Mouse (Mus musculus) myocyte (in vitro differentiated cells): ENCODE data around the gene Topaz1. TPM values are rescaled to one million over a fixed set of nuclear protein-coding genes. Genes with fewer than 3 reads are reported as not detected.
A peak's percentile ranks its signal among the peaks of the same experiment; 100 is the strongest.

Experiments
- H3K27me3 ChIP-seq: one replicate; pipeline ENCODE4 v1.6.1; 2011; ENCODE audit not compliant: control insufficient read depth, insufficient read depth, insufficient read length
- H3K36me3 ChIP-seq: one replicate; pipeline ENCODE4 v1.6.1; 2011; ENCODE audit not compliant: control insufficient read depth, insufficient read depth
- H3K4me2 ChIP-seq: one replicate; pipeline ENCODE4 v1.6.1; 2011; ENCODE audit warnings: low read depth, control low read depth
- H3K4me3 ChIP-seq: one replicate; pipeline ENCODE4 v1.5.1; 2011; ENCODE audit warnings: mild to moderate bottlenecking, control low read depth, moderate library complexity
- H3K79me2 ChIP-seq: one replicate; pipeline ENCODE4 v1.6.1; 2011; ENCODE audit not compliant: control insufficient read depth, insufficient read depth
- H3ac ChIP-seq: one replicate; pipeline ENCODE4 v1.6.1; 2011; ENCODE audit not compliant: control insufficient read depth, insufficient read length
- CEBPB ChIP-seq: IDR thresholded peaks from 2 replicates; pipeline ENCODE4 v1.6.1; 2011; ENCODE audit warnings: mild to moderate bottlenecking, moderate library complexity; ENCODE audit not compliant: poor library complexity, insufficient read depth, severe bottlenecking
- E2F4 ChIP-seq: IDR thresholded peaks from one replicate; pipeline ENCODE4 v1.6.1; 2011; ENCODE audit warnings: mild to moderate bottlenecking, control low read depth, moderate library complexity; ENCODE audit not compliant: insufficient read depth
- MAX ChIP-seq: IDR thresholded peaks from one replicate; pipeline ENCODE4 v1.6.1; 2011; ENCODE audit warnings: low read depth, mild to moderate bottlenecking, control low read depth
- MYOD1 ChIP-seq, 3 experiments: IDR thresholded peaks; one replicate each; pipeline ENCODE4 v1.6.1; 2011; ENCODE audit warnings: control low read depth in 2 of 3, low read depth in 2 of 3, mild to moderate bottlenecking in 2 of 3, moderate library complexity in 1 of 3; ENCODE audit not compliant: insufficient read length in 2 of 3, control insufficient read depth in 1 of 3
- MYOG ChIP-seq, 3 experiments: IDR thresholded peaks; one replicate each; pipeline ENCODE4 v1.6.1; 2011; ENCODE audit warnings: control low read depth in 2 of 3, low read depth in 2 of 3, mild to moderate bottlenecking in 2 of 3; ENCODE audit not compliant: insufficient read length in 2 of 3, control insufficient read depth in 1 of 3, insufficient read depth in 1 of 3
- POLR2A ChIP-seq: IDR thresholded peaks from one replicate; pipeline ENCODE4 v1.6.1; 2011; ENCODE audit warnings: low read depth, mild to moderate bottlenecking, control low read depth, moderate library complexity; ENCODE audit not compliant: insufficient read length
- POLR2AphosphoS2 ChIP-seq: IDR thresholded peaks from one replicate; pipeline ENCODE4 v1.6.1; 2011; ENCODE audit warnings: low read depth, control low read depth; ENCODE audit not compliant: insufficient read length
- REST ChIP-seq: IDR thresholded peaks from one replicate; pipeline ENCODE4 v1.6.1; 2011; ENCODE audit warnings: mild to moderate bottlenecking, control low read depth, moderate library complexity; ENCODE audit not compliant: insufficient read depth, insufficient read length
- SRF ChIP-seq: IDR thresholded peaks from one replicate; pipeline ENCODE4 v1.6.1; 2011; ENCODE audit warnings: low read depth; ENCODE audit not compliant: control insufficient read depth, insufficient read length
- TCF12 ChIP-seq: IDR thresholded peaks from one replicate; pipeline ENCODE4 v1.6.1; 2011; ENCODE audit warnings: mild to moderate bottlenecking, control low read depth; ENCODE audit not compliant: poor library complexity, insufficient read depth, severe bottlenecking
- TCF3 ChIP-seq: IDR thresholded peaks from one replicate; pipeline ENCODE4 v1.6.1; 2011; ENCODE audit warnings: low read depth, control low read depth; ENCODE audit not compliant: insufficient read length
- USF1 ChIP-seq: IDR thresholded peaks from one replicate; pipeline ENCODE4 v1.6.1; 2011; ENCODE audit warnings: low read depth, mild to moderate bottlenecking, control low read depth, moderate library complexity
- polyA plus RNA-seq: library from polyadenylated mRNA; unstranded; fragments of >200 nt; fragmentation: generic; extraction: Trizol; gene quantifications from one replicate; pipeline ENCODE4 v1.2.1, GENCODE M21; 2012; ENCODE audit warnings: missing spikeins

The Topaz1 gene
- polyA plus RNA-seq, 1 experiment: not detected

DNA sequence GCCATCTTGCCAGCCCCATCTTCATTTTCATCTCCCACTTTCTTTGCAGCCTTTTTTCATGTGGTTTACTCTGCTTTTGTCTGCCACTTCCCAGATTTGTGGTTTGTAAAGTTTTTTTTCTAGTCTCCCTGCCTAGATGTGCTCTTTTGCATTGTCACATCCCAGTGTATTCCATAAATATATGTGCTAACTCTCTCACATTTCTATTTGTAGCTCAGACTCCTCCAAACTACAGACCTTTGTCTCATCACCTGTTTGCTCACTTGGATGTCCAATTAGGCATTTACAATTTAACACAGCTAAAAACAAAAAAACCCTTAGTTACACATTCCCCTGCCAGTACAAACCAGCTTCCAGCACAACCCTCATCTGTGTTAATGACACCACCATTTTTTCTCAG lies 13.0 kb downstream of the Topaz1 start:
- TF ChIP-seq POLR2AphosphoS2 (no peak), E2F4 (no peak), POLR2A (no peak), CEBPB (no peak), USF1 (no peak), SRF (no peak), MAX (no peak), REST (no peak), MYOD1 (IDR thresholded peaks at IDR 0.05; ENCODE audit: control insufficient read depth in 1 of 3, insufficient read length in 2 of 3, low read depth in 2 of 3) (no peak), TCF12 (no peak), TCF3 (no peak), MYOG (IDR thresholded peaks at IDR 0.05; ENCODE audit: control insufficient read depth in 1 of 3, insufficient read depth in 1 of 3, insufficient read length in 2 of 3, low read depth in 2 of 3) (no peak)
- Histone ChIP-seq H3ac (no peak overlapping the region), H3K4me3 (no peak overlapping the region), H3K4me2 (no peak overlapping the region), H3K36me3 (no peaks in the 10 kb centered on the region), H3K27me3 (no peaks in the 10 kb centered on the region), H3K79me2 (no peaks in the 10 kb centered on the region)

DNA sequence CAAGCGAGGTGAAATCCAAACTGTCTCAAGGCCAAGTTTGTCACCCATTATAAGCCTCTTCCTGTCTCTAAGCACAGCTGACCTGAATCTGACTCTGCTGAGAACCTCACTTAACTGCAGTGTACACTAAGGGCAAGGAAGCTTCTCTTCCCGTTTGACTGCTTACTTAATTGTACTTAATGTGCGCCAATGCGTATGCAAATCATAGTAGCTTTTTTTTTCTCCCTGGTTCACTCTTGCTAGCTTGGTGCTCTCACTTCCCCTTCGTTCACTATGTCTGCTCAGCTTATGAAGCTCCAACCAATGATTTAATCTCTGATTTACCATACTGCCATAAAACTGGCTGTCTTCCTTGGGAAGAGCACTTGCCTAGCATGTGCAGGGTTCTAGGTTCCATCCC lies 38.1 kb downstream of the Topaz1 start:
- no peak overlapping the region for H3K4me2 ChIP-seq
- TF ChIP-seq REST: no peak
- TF ChIP-seq POLR2AphosphoS2: no peak
- TF ChIP-seq MYOD1 (IDR thresholded peaks at IDR 0.05; ENCODE audit: control insufficient read depth in 1 of 3, insufficient read length in 2 of 3, low read depth in 2 of 3): no peak
- no peak for TF ChIP-seq TCF12
- no peak for TF ChIP-seq SRF
- TF ChIP-seq POLR2A: no peak
- no peak for TF ChIP-seq TCF3
- TF ChIP-seq MAX: no peak
- no peak for TF ChIP-seq MYOG (IDR thresholded peaks at IDR 0.05; ENCODE audit: control insufficient read depth in 1 of 3, insufficient read depth in 1 of 3, insufficient read length in 2 of 3, low read depth in 2 of 3)
- no peak for TF ChIP-seq E2F4
- TF ChIP-seq USF1: no peak
- TF ChIP-seq CEBPB: no peak
- no peaks in the 10 kb centered on the region for H3K36me3 ChIP-seq
- peaks cover 8% of the 10 kb centered on the region for H3K27me3 ChIP-seq
- no peaks in the 10 kb centered on the region for H3K79me2 ChIP-seq
- H3K4me3 ChIP-seq: no peak overlapping the region
- H3ac ChIP-seq: no peak overlapping the region

DNA sequence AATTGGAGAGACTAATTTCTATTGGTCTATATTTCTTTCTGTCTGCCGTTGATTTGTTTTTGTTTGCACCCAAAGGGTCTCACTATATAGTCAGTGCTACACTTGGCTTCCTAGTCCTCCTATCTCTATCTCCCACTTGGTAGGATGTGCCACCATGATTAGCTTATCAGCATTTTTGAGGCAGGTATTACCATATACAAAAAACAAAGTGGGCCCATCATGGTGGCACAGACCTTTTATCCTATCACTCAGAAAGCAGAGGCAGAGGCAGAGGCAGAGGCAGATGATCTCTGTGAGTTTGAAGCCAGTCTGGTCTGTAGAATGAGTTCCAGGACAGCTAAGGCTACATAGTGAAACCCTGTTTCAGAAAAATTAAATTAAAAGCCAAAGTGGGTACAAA lies 39.4 kb downstream of the Topaz1 start:
- H3K27me3 ChIP-seq: peaks cover 8% of the 10 kb centered on the region

DNA sequence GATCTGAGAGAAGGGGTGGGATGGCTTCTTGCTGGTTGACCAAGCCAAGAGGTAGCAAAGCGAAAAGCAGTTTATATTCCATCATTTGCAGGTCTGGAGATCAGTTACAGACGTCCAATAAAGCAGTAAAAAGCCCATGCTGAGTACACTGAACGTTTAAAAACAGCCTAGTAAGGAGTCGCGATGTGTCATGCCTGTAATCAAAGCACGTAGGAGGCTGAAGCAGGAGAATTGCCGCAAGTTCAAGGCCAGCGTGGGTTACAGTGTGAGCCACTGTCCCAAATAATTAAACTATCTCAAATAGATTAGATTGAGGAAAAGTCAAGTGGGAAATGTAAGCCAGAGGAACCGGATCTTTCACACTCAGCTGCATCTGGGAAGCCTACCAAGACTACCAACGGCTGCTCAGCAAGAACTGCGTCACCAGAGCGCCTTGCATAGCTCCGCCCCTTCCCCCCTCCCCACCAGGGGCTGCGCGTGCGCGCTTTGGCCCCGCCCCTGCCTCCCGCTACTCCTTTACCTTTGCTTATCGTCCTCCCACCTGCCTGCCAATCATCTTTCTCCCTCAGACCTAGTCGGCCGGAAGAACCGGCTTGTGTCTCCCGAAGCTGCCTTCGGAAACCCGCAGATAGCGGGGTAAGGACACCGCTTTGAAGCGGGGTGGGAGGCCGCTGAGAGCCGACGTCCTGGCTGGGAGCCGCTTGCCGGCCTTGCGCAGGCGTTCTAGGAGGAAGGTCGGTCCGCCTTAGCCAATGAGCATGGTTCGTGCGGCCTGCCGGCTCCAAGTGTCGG lies 58.1 kb downstream of the Topaz1 start, which contains the start of gene Tcaim:
TSS of gene Tcaim (plus strand) at position 487 of the 792 bp plus-strand sequence.
- Histone ChIP-seq H3K4me3 (peak within 1 kb of the TSS; percentile 61), H3K27me3 (no peaks in the 10 kb centered on the region), H3K4me2 (peak within 1 kb of the TSS; percentile 91), H3ac (peak within 1 kb of the TSS; percentile 37), H3K36me3 (no peaks in the 10 kb centered on the region), H3K79me2 (no peaks in the 10 kb centered on the region)
- TF ChIP-seq POLR2A (peak; percentile 59), MYOG (IDR thresholded peaks at IDR 0.05; ENCODE audit: control insufficient read depth in 1 of 3, insufficient read depth in 1 of 3, insufficient read length in 2 of 3, low read depth in 2 of 3) (no peak), USF1 (no peak), E2F4 (no peak), POLR2AphosphoS2 (peak; percentile 74)

More for the DNA sequence above, 39.4 kb downstream of the Topaz1 start:
- Histone ChIP-seq H3K36me3 (no peaks in the 10 kb centered on the region), H3K79me2 (no peaks in the 10 kb centered on the region), H3K4me3 (no peak overlapping the region), H3ac (no peak overlapping the region), H3K4me2 (no peak overlapping the region)
- no peak for TF ChIP-seq POLR2A
- TF ChIP-seq USF1: no peak
- no peak for TF ChIP-seq MYOG (IDR thresholded peaks at IDR 0.05; ENCODE audit: control insufficient read depth in 1 of 3, insufficient read depth in 1 of 3, insufficient read length in 2 of 3, low read depth in 2 of 3)
- TF ChIP-seq TCF3: no peak
- no peak for TF ChIP-seq SRF
- no peak for TF ChIP-seq MYOD1 (IDR thresholded peaks at IDR 0.05; ENCODE audit: control insufficient read depth in 1 of 3, insufficient read length in 2 of 3, low read depth in 2 of 3)
- TF ChIP-seq CEBPB: no peak
- no peak for TF ChIP-seq TCF12
- TF ChIP-seq E2F4: no peak
- no peak for TF ChIP-seq POLR2AphosphoS2
- no peak for TF ChIP-seq MAX
- no peak for TF ChIP-seq REST
